Mouse (Mus musculus): ENCODE results near the gene Isx. TPM values are rescaled to one million over a fixed set of nuclear protein-coding genes. Genes with fewer than 3 reads are reported as not detected.

Isx gene
- polyA plus RNA-seq (2015; fragmentation: Nextera tagmentation; extraction: Ambion mirVana): not detected in 2 replicates

- H3K27me3 ChIP-seq (replicated peaks; ENCODE audit: control insufficient read depth, insufficient read depth, low read length): no peaks in the 10 kb centered on the region
- H3K4me1 ChIP-seq (ENCODE audit: control insufficient read depth, insufficient read depth, low read depth, low read length): no peaks in the 10 kb centered on the region
- no peaks in the 10 kb centered on the region for H3K9me3 ChIP-seq (ENCODE audit: control insufficient read depth, low read length)
- H3K27ac ChIP-seq (ENCODE audit: low read depth, low read length): no peak within 1 kb of the TSS
- H3K36me3 ChIP-seq (ENCODE audit: control insufficient read depth, insufficient read depth, low read length): no peaks in the 10 kb centered on the region
- H3K4me3 ChIP-seq (ENCODE audit: low read length): no peak within 1 kb of the TSS
- H3K4me2 ChIP-seq (ENCODE audit: low read length): no peak within 1 kb of the TSS
- WGBS: 88% methylated on average over 3 of the region's 3 CpGs
- no peak for ATAC-seq
- H3K9ac ChIP-seq (ENCODE audit: low read depth, low read length): no peak within 1 kb of the TSS
These were observed at the start of gene Isx for GRCm38 (mm10) chr8:74872940-74873339. Gene Isx (plus strand): TSS chr8:74873173.

- Histone ChIP-seq H3K36me3 (ENCODE audit: control insufficient read depth, insufficient read depth, low read length) (no peaks in the 10 kb centered on the region), H3K9me3 (ENCODE audit: control insufficient read depth, low read length) (no peaks in the 10 kb centered on the region), H3K9ac (ENCODE audit: low read depth, low read length) (no peak overlapping the region), H3K27ac (ENCODE audit: low read depth, low read length) (no peak overlapping the region), H3K4me2 (ENCODE audit: low read length) (no peak overlapping the region), H3K27me3 (replicated peaks; ENCODE audit: control insufficient read depth, insufficient read depth, low read length) (no peaks in the 10 kb centered on the region), H3K4me1 (ENCODE audit: control insufficient read depth, insufficient read depth, low read depth, low read length) (no peaks in the 10 kb centered on the region), H3K4me3 (ENCODE audit: low read length) (no peak overlapping the region)
- 58% methylated on average over 3 of the region's 3 CpGs for WGBS
- ATAC-seq: 0 out of 2 replicates have a peak, but pooled peaks have one; percentile 42
These were observed 45.3 kb upstream of the Isx start for GRCm38 (mm10) chr8:74827689-74828088.

- H3K9ac ChIP-seq (ENCODE audit: low read depth, low read length): no peak overlapping the region
- no peak overlapping the region for H3K4me3 ChIP-seq (ENCODE audit: low read length)
- H3K27ac ChIP-seq (ENCODE audit: low read depth, low read length): no peak overlapping the region
- no peaks in the 10 kb centered on the region for H3K36me3 ChIP-seq (ENCODE audit: control insufficient read depth, insufficient read depth, low read length)
- no peak overlapping the region for H3K4me2 ChIP-seq (ENCODE audit: low read length)
- no peaks in the 10 kb centered on the region for H3K4me1 ChIP-seq (ENCODE audit: control insufficient read depth, insufficient read depth, low read depth, low read length)
- no peaks in the 10 kb centered on the region for H3K9me3 ChIP-seq (ENCODE audit: control insufficient read depth, low read length)
- 67% methylated on average over 5 of the region's 5 CpGs for WGBS
- no peak for ATAC-seq
- H3K27me3 ChIP-seq (replicated peaks; ENCODE audit: control insufficient read depth, insufficient read depth, low read length): no peaks in the 10 kb centered on the region
These were observed 41.7 kb upstream of the Isx start for GRCm38 (mm10) chr8:74831322-74831721.

- 83% methylated on average over 1 of the region's 1 CpGs for WGBS
- ATAC-seq: no peak
- no peaks in the 10 kb centered on the region for H3K9me3 ChIP-seq (ENCODE audit: control insufficient read depth, low read length)
These were observed 38.7 kb upstream of the Isx start for GRCm38 (mm10) chr8:74834246-74834645.

GRCm38 (mm10) chr8:74847376-74848048, 25.5 kb upstream of the Isx start:
- ATAC-seq: peak; percentile 79

More at GRCm38 (mm10) chr8:74834246-74834645, 38.7 kb upstream of the Isx start:
- H3K9ac ChIP-seq (ENCODE audit: low read depth, low read length): no peak overlapping the region
- no peaks in the 10 kb centered on the region for H3K27me3 ChIP-seq (replicated peaks; ENCODE audit: control insufficient read depth, insufficient read depth, low read length)
- no peak overlapping the region for H3K4me2 ChIP-seq (ENCODE audit: low read length)
- H3K36me3 ChIP-seq (ENCODE audit: control insufficient read depth, insufficient read depth, low read length): no peaks in the 10 kb centered on the region
- no peaks in the 10 kb centered on the region for H3K4me1 ChIP-seq (ENCODE audit: control insufficient read depth, insufficient read depth, low read depth, low read length)
- H3K27ac ChIP-seq (ENCODE audit: low read depth, low read length): no peak overlapping the region
- H3K4me3 ChIP-seq (ENCODE audit: low read length): no peak overlapping the region

GRCm38 (mm10) chr8:74848707-74849106, 24.3 kb upstream of the Isx start:
- Histone ChIP-seq H3K4me2 (ENCODE audit: low read length) (no peak overlapping the region), H3K9ac (ENCODE audit: low read depth, low read length) (no peak overlapping the region), H3K4me3 (ENCODE audit: low read length) (no peak overlapping the region), H3K27ac (ENCODE audit: low read depth, low read length) (no peak overlapping the region), H3K27me3 (replicated peaks; ENCODE audit: control insufficient read depth, insufficient read depth, low read length) (no peaks in the 10 kb centered on the region), H3K9me3 (ENCODE audit: control insufficient read depth, low read length) (no peaks in the 10 kb centered on the region), H3K36me3 (ENCODE audit: control insufficient read depth, insufficient read depth, low read length) (no peaks in the 10 kb centered on the region), H3K4me1 (ENCODE audit: control insufficient read depth, insufficient read depth, low read depth, low read length) (no peaks in the 10 kb centered on the region)
- no peak for ATAC-seq
- WGBS: 94% methylated on average over 1 of the region's 1 CpGs

More at GRCm38 (mm10) chr8:74847376-74848048, 25.5 kb upstream of the Isx start:
- H3K9me3 ChIP-seq (ENCODE audit: control insufficient read depth, low read length): no peaks in the 10 kb centered on the region
- H3K27me3 ChIP-seq (replicated peaks; ENCODE audit: control insufficient read depth, insufficient read depth, low read length): no peaks in the 10 kb centered on the region
- H3K4me2 ChIP-seq (ENCODE audit: low read length): no peak overlapping the region
- WGBS: 21% methylated on average over 12 of the region's 12 CpGs
- H3K27ac ChIP-seq (ENCODE audit: low read depth, low read length): no peak overlapping the region
- H3K4me1 ChIP-seq (ENCODE audit: control insufficient read depth, insufficient read depth, low read depth, low read length): no peaks in the 10 kb centered on the region
- H3K9ac ChIP-seq (ENCODE audit: low read depth, low read length): no peak overlapping the region
- no peaks in the 10 kb centered on the region for H3K36me3 ChIP-seq (ENCODE audit: control insufficient read depth, insufficient read depth, low read length)
- H3K4me3 ChIP-seq (ENCODE audit: low read length): no peak overlapping the region

- no peak overlapping the region for H3K4me2 ChIP-seq (ENCODE audit: low read length)
- no peaks in the 10 kb centered on the region for H3K4me1 ChIP-seq (ENCODE audit: control insufficient read depth, insufficient read depth, low read depth, low read length)
- no peaks in the 10 kb centered on the region for H3K9me3 ChIP-seq (ENCODE audit: control insufficient read depth, low read length)
- H3K9ac ChIP-seq (ENCODE audit: low read depth, low read length): no peak overlapping the region
- H3K27me3 ChIP-seq (replicated peaks; ENCODE audit: control insufficient read depth, insufficient read depth, low read length): no peaks in the 10 kb centered on the region
- H3K4me3 ChIP-seq (ENCODE audit: low read length): no peak overlapping the region
- H3K36me3 ChIP-seq (ENCODE audit: control insufficient read depth, insufficient read depth, low read length): no peaks in the 10 kb centered on the region
- H3K27ac ChIP-seq (ENCODE audit: low read depth, low read length): no peak overlapping the region
- no peak for ATAC-seq
These were observed 22.0 kb upstream of the Isx start for GRCm38 (mm10) chr8:74850971-74851370.

GRCm38 (mm10) chr8:74851837-74852236, 21.1 kb upstream of the Isx start:
- Histone ChIP-seq H3K4me3 (ENCODE audit: low read length) (no peak overlapping the region), H3K36me3 (ENCODE audit: control insufficient read depth, insufficient read depth, low read length) (no peaks in the 10 kb centered on the region), H3K9me3 (ENCODE audit: control insufficient read depth, low read length) (no peaks in the 10 kb centered on the region), H3K27ac (ENCODE audit: low read depth, low read length) (no peak overlapping the region), H3K27me3 (replicated peaks; ENCODE audit: control insufficient read depth, insufficient read depth, low read length) (no peaks in the 10 kb centered on the region), H3K4me1 (ENCODE audit: control insufficient read depth, insufficient read depth, low read depth, low read length) (no peaks in the 10 kb centered on the region), H3K9ac (ENCODE audit: low read depth, low read length) (no peak overlapping the region), H3K4me2 (ENCODE audit: low read length) (no peak overlapping the region)
- ATAC-seq: no peak
- 36% methylated on average over 3 of the region's 3 CpGs for WGBS

GRCm38 (mm10) chr8:74853488-74853887, 19.5 kb upstream of the Isx start:
- ATAC-seq: peak; percentile 78
- WGBS: 24% methylated on average over 5 of the region's 5 CpGs
- H3K27me3 ChIP-seq (replicated peaks; ENCODE audit: control insufficient read depth, insufficient read depth, low read length): no peaks in the 10 kb centered on the region

More at GRCm38 (mm10) chr8:74853488-74853887, 19.5 kb upstream of the Isx start:
- no peaks in the 10 kb centered on the region for H3K4me1 ChIP-seq (ENCODE audit: control insufficient read depth, insufficient read depth, low read depth, low read length)
- no peaks in the 10 kb centered on the region for H3K9me3 ChIP-seq (ENCODE audit: control insufficient read depth, low read length)
- H3K27ac ChIP-seq (ENCODE audit: low read depth, low read length): no peak overlapping the region
- H3K9ac ChIP-seq (ENCODE audit: low read depth, low read length): no peak overlapping the region
- no peak overlapping the region for H3K4me2 ChIP-seq (ENCODE audit: low read length)
- no peak overlapping the region for H3K4me3 ChIP-seq (ENCODE audit: low read length)
- no peaks in the 10 kb centered on the region for H3K36me3 ChIP-seq (ENCODE audit: control insufficient read depth, insufficient read depth, low read length)

All from hindbrain, embryonic 16.5 days (tissue).